Mouse (Mus musculus): Measurements from ENCODE around the gene Mrpl36.

Mrpl36 gene

GRCm38 (mm10) chr13:73327827-73328698 is at the start of gene Mrpl36, which contains the start of gene Ndufs6:
Mrpl36 (plus strand) TSS chr13:73328513.
Ndufs6 (minus strand) TSS chr13:73328542.
- DNase-seq (ENCODE audit: extremely low read depth, low read depth, low spot score): no peak

- no peak for DNase-seq (ENCODE audit: extremely low read depth, low read depth, low spot score)
These were observed 49.1 kb upstream of the Mrpl36 start for GRCm38 (mm10) chr13:73279196-73279595.

- no peak for DNase-seq (ENCODE audit: extremely low read depth, low read depth, low spot score)
These were observed 45.9 kb upstream of the Mrpl36 start for GRCm38 (mm10) chr13:73282407-73282806.

GRCm38 (mm10) chr13:73283534-73283933 is 44.8 kb upstream of the Mrpl36 start:
- DNase-seq (ENCODE audit: extremely low read depth, low read depth, low spot score): no peak

GRCm38 (mm10) chr13:73290206-73290605 is 38.1 kb upstream of the Mrpl36 start:
- DNase-seq (ENCODE audit: extremely low read depth, low read depth, low spot score): peak; percentile 11

- DNase-seq (ENCODE audit: extremely low read depth, low read depth, low spot score): no peak
These were observed 37.2 kb upstream of the Mrpl36 start for GRCm38 (mm10) chr13:73291102-73291501.

GRCm38 (mm10) chr13:73298717-73299116 is 29.6 kb upstream of the Mrpl36 start:
- DNase-seq (ENCODE audit: extremely low read depth, low read depth, low spot score): no peak

- no peak for DNase-seq (ENCODE audit: extremely low read depth, low read depth, low spot score)
These were observed 29.0 kb upstream of the Mrpl36 start for GRCm38 (mm10) chr13:73299322-73299721.

GRCm38 (mm10) chr13:73304729-73305128 is 23.6 kb upstream of the Mrpl36 start:
- DNase-seq (ENCODE audit: extremely low read depth, low read depth, low spot score): no peak

GRCm38 (mm10) chr13:73305398-73306084 is 22.8 kb upstream of the Mrpl36 start:
- no peak for DNase-seq (ENCODE audit: extremely low read depth, low read depth, low spot score)

- no peak for DNase-seq (ENCODE audit: extremely low read depth, low read depth, low spot score)
These were observed 22.3 kb upstream of the Mrpl36 start for GRCm38 (mm10) chr13:73306085-73306410.

GRCm38 (mm10) chr13:73306430-73306829 is 21.9 kb upstream of the Mrpl36 start:
- no peak for DNase-seq (ENCODE audit: extremely low read depth, low read depth, low spot score)

- DNase-seq (ENCODE audit: extremely low read depth, low read depth, low spot score): no peak
These were observed 18.0 kb upstream of the Mrpl36 start for GRCm38 (mm10) chr13:73310183-73310929.

GRCm38 (mm10) chr13:73320048-73320447 is 8.3 kb upstream of the Mrpl36 start:
- DNase-seq (ENCODE audit: extremely low read depth, low read depth, low spot score): no peak

GRCm38 (mm10) chr13:73322626-73323025 is 5.7 kb upstream of the Mrpl36 start:
- DNase-seq (ENCODE audit: extremely low read depth, low read depth, low spot score): no peak

GRCm38 (mm10) chr13:73323406-73323805 is 4.9 kb upstream of the Mrpl36 start:
- DNase-seq (ENCODE audit: extremely low read depth, low read depth, low spot score): no peak

GRCm38 (mm10) chr13:73330844-73331501 is 2.7 kb downstream of the Mrpl36 start:
- no peak for DNase-seq (ENCODE audit: extremely low read depth, low read depth, low spot score)

GRCm38 (mm10) chr13:73331736-73332135 is 3.4 kb downstream of the Mrpl36 start:
- DNase-seq (ENCODE audit: extremely low read depth, low read depth, low spot score): no peak

GRCm38 (mm10) chr13:73336753-73337152 is 8.4 kb downstream of the Mrpl36 start:
- DNase-seq (ENCODE audit: extremely low read depth, low read depth, low spot score): no peak

GRCm38 (mm10) chr13:73345102-73345890 is 17.0 kb downstream of the Mrpl36 start:
- DNase-seq (ENCODE audit: extremely low read depth, low read depth, low spot score): no peak
